Mouse (Mus musculus): Measurements from ENCODE around the gene Apol11b.
"Not testable (repeated sequence)": the region's sequence is repeated elsewhere in the genome, so short reads cannot be mapped to it uniquely, and the experiment has no call there.

Apol11b gene

DNA sequence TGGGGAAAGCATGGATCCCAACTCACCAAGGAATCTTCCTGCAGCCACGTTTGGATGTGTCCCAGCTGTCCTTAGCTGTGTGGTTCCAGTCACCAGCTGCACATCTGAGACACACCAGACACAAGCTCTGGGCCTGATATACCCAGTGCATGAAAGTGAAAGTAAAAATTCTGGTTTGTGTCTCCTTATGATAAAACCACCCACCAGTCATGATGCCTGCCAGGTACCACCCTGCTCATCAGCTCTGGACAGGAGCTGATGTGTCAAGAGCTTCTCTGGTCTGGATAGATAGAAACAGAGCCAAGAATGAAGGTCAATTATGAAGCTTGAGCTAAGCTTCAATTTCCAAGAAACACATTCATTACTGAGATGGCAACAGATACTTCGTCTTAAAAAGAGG is at the start of gene Apol11b:
Apol11b (minus strand) TSS at position 111 of the 400 bp plus-strand sequence.
- DNase-seq (ENCODE audit: low read depth in 1 of 2, low spot score in 2 of 2): not testable (repeated sequence)

DNA sequence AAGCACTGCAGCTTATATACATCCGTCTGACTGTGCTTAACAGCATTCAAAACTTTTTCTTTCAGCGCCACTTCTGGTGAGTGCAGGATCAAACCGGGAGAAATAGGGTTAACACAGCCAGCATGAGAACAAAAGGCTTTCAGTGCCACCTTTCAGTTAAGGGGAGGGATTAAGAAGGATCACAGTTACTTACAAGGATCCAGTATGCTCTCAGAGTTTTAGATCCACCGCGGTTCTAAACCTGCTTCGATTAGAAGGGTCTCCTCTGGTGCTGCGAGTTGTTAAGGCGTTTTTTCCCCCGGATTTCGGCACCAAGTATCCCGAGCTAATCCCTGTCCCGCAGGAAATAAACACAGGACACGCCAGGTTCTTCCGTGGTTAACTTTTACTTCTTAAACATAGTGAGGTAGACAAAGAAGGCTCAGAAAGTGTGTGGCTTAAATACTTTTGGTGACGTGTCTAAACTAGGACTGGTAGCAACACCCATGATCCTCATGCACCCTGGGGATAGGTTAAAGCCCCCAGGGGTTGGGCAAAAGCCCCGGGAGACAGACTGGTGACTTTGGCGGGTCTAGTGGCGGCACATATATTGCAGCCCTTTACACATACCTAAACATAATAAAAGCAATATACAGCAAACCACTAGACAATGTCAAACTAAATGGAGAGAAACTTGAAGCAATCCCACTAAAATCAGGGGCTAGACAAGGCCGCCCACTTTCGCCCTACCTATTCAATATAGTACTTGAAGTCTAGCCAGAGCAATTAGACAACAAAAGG is 48.6 kb upstream of the Apol11b start:
- not testable (repeated sequence) for DNase-seq (ENCODE audit: low read depth in 1 of 2, low spot score in 2 of 2)

- DNase-seq (ENCODE audit: low read depth in 1 of 2, low spot score in 2 of 2): not testable (repeated sequence)
Measured at GRCm38 (mm10) chr15:77683944-77684343, 40.9 kb upstream of the Apol11b start.

- not testable (repeated sequence) for DNase-seq (ENCODE audit: low read depth in 1 of 2, low spot score in 2 of 2)
Measured at GRCm38 (mm10) chr15:77674081-77674480, 31.0 kb upstream of the Apol11b start.

DNA sequence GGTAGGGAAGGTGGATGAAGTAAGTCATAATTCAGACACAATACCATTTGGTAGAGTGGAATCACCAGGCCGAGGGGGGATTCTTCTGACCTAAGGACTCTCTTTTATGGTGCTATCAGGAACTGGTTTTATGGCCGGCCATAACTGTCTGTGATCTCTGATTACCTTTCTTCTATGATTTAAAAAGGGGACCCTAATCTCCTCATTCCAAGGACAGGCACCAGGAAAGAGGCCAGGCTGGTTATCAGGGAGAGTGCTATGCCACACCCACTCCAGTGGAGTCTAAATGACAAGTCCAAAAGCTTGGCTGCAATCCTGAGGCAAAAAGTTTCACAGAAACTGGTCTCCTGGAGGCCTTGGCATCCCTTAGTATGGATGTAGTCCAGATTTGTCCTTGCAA is 18.8 kb upstream of the Apol11b start:
- DNase-seq (ENCODE audit: low read depth in 1 of 2, low spot score in 2 of 2): not testable (repeated sequence)

GRCm38 (mm10) chr15:77659773-77660172 is 16.7 kb upstream of the Apol11b start:
- DNase-seq (ENCODE audit: low read depth in 1 of 2, low spot score in 2 of 2): not testable (repeated sequence)

DNA sequence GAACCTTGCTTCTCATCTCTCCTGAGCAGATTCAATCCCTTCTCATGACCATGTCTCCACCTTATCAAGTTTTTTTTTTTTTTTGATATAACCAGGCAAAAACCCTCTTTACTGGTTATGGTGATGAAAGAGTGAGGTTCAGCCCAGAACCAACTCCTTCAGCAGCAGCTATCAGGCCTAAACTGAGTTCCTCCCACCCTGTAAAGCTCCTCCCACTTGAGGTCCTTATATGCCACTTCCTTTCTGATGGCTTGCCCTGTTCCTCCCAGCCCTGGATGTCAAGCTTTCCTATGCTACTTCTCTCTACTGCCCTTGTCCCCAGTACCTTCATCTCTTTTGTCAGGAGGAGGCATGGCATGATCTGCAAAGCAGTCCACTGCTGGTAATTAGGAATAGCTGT is 8.1 kb upstream of the Apol11b start:
- DNase-seq (ENCODE audit: low read depth in 1 of 2, low spot score in 2 of 2): not testable (repeated sequence)

GRCm38 (mm10) chr15:77629822-77630221 is 13.3 kb downstream of the Apol11b start:
- not testable (repeated sequence) for DNase-seq (ENCODE audit: low read depth in 1 of 2, low spot score in 2 of 2)

DNA sequence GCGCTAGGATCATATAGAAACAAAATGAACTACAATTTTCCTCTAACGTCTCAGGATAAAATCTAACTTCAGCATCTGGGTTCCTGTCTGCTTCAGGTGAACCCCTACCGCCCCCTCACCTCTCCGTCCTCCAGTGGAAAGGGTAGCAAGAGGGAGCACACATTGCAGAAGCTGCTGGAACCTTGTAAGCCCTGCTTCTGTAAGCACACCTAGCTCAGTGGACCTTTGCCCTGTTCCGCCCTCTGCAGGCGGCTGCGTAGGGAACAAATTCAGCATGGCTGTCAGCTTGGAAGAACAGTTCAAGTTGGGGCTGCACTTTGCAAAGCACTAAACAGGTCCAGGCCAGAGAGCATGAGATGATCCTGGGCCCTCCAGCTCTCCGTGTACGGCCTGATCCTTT is 14.4 kb downstream of the Apol11b start:
- DNase-seq (ENCODE audit: low read depth in 1 of 2, low spot score in 2 of 2): not testable (repeated sequence)

GRCm38 (mm10) chr15:77626471-77626870 is 16.6 kb downstream of the Apol11b start:
- DNase-seq (ENCODE audit: low read depth in 1 of 2, low spot score in 2 of 2): not testable (repeated sequence)

DNA sequence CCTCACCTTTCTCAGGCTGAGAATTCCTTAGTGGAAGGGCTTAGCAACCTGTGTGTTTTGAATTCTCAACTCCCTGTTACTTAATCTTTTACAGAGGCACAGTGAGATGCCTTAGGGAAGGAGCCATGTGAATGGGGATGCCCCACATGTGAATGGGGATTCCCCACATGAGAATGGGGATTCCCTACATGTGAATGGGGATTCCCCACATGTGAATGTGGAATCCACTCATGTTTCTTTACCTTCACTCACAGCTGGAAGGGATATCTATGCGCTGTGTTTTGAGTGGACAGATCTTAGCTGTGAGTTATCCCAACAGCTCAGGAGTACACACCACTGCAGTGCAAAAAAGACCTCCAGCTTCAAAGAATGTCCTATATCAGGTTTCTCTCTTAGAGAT is 18.4 kb downstream of the Apol11b start:
- DNase-seq (ENCODE audit: low read depth in 1 of 2, low spot score in 2 of 2): no peak

GRCm38 (mm10) chr15:77606069-77606468 is 37.0 kb downstream of the Apol11b start:
- DNase-seq (ENCODE audit: low read depth in 1 of 2, low spot score in 2 of 2): no peak

DNA sequence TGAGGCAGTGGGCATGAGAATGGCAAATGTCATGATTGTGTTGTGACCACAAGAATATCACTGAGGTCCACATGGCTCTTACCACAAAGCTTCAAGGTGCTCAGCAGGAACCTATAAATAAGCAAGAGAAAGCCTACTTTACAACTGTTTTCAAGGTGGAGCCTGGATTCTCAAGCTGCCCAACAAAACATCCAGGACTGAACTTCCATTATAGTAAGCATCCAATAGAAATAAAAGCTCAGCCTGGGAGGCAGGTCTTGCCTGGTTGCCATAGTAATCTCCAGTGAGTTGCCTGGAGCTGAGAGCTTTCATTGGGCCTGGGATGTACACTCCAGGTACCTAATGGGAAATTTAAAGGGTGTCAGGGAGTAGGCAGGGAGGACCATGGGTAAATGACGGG is 44.1 kb downstream of the Apol11b start, which contains the start of gene Gm36245:
Gm36245 (plus strand) TSS at position 301 of the 400 bp plus-strand sequence.
- no peak for DNase-seq (ENCODE audit: low read depth in 1 of 2, low spot score in 2 of 2)

GRCm38 (mm10) chr15:77598429-77598828 is 44.7 kb downstream of the Apol11b start:
- DNase-seq (ENCODE audit: low read depth in 1 of 2, low spot score in 2 of 2): no peak

GRCm38 (mm10) chr15:77595961-77596360 is 47.1 kb downstream of the Apol11b start, which contains the start of gene Apol10b:
TSS of gene Apol10b (minus strand) at chr15:77596125.
- no peak for DNase-seq (ENCODE audit: low read depth in 1 of 2, low spot score in 2 of 2)

GRCm38 (mm10) chr15:77593557-77593956 is 49.5 kb downstream of the Apol11b start:
- no peak for DNase-seq (ENCODE audit: low read depth in 1 of 2, low spot score in 2 of 2)

DNA sequence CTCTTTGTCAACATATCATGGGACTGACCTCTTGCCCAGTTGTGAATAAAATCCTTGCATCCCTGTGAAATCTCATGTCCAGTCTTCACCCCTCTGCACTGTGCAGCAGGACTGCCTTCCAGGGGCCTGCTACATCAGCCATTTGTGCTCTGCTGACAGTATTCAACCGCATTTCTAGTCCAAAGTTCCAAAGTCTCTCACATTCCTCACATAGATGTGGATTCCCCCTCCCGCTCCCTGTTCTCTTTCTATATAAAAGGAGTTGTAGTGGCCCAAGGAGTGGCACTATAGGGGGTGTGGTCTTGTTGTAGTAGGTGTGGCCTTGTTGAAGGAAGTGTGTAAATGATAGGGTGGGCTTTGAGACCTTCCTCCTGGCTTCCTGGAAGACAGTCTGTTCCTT is 52.2 kb downstream of the Apol11b start:
- no peak for DNase-seq (ENCODE audit: low read depth in 1 of 2, low spot score in 2 of 2)

- no peak for DNase-seq (ENCODE audit: low read depth in 1 of 2, low spot score in 2 of 2)
Measured at GRCm38 (mm10) chr15:77588981-77589380, 54.1 kb downstream of the Apol11b start.

- DNase-seq (ENCODE audit: low read depth in 1 of 2, low spot score in 2 of 2): no peak
Measured at GRCm38 (mm10) chr15:77587026-77587425, 56.1 kb downstream of the Apol11b start.
